Mouse (Mus musculus) ZHBTc4 (cell line): ENCODE results near the gene Dppa1.
"Not testable (repeated sequence)": the region's sequence is repeated elsewhere in the genome, so short reads cannot be mapped to it uniquely, and the experiment has no call there.

Experiments
- DNase-seq: peaks from one replicate; pipeline ENCODE4 v3.0.0-alpha.2; 2011; ENCODE audit warnings: low read depth, low spot score

The Dppa1 gene

GRCm38 (mm10) chr11:46629211-46629795, at the start of gene Dppa1:
Gene Dppa1, minus strand, starts transcription at chr11:46629261.
- no peak for DNase-seq

- DNase-seq, result no peak
These were observed 38.9 kb upstream of the Dppa1 start for GRCm38 (mm10) chr11:46667938-46668337.

- no peak for DNase-seq
These were observed 38.0 kb upstream of the Dppa1 start for GRCm38 (mm10) chr11:46667105-46667504.

GRCm38 (mm10) chr11:46665599-46666522, 36.8 kb upstream of the Dppa1 start:
- peak; percentile 80 for DNase-seq

GRCm38 (mm10) chr11:46663215-46663614, 34.2 kb upstream of the Dppa1 start:
- DNase-seq, result no peak

GRCm38 (mm10) chr11:46652476-46652875, 23.4 kb upstream of the Dppa1 start:
- no peak for DNase-seq

GRCm38 (mm10) chr11:46649655-46650054, 20.6 kb upstream of the Dppa1 start:
- not testable (repeated sequence) for DNase-seq

GRCm38 (mm10) chr11:46644824-46645223, 15.8 kb upstream of the Dppa1 start:
- no peak for DNase-seq

GRCm38 (mm10) chr11:46636568-46636967, 7.5 kb upstream of the Dppa1 start:
- no peak for DNase-seq

GRCm38 (mm10) chr11:46635516-46635915, 6.5 kb upstream of the Dppa1 start:
- DNase-seq, result not testable (repeated sequence)

GRCm38 (mm10) chr11:46631635-46632034, 2.6 kb upstream of the Dppa1 start:
- DNase-seq, result peak; percentile 40

GRCm38 (mm10) chr11:46620414-46621168, 8.5 kb downstream of the Dppa1 start:
- DNase-seq, result no peak

GRCm38 (mm10) chr11:46619929-46620328, 9.1 kb downstream of the Dppa1 start:
- DNase-seq, result no peak

GRCm38 (mm10) chr11:46592416-46592815, 36.6 kb downstream of the Dppa1 start:
- DNase-seq, result no peak

GRCm38 (mm10) chr11:46582741-46583140, 46.3 kb downstream of the Dppa1 start:
- no peak for DNase-seq

- DNase-seq, result no peak
These were observed 48.6 kb downstream of the Dppa1 start for GRCm38 (mm10) chr11:46580428-46580827.

GRCm38 (mm10) chr11:46578771-46579281, 50.2 kb downstream of the Dppa1 start:
- DNase-seq, result no peak

GRCm38 (mm10) chr11:46571327-46571726, 57.7 kb downstream of the Dppa1 start, which contains the start of gene BC053393:
Gene BC053393, plus strand, starts transcription at chr11:46571536.
- DNase-seq, result no peak

- DNase-seq, result peak; percentile 27
These were observed 60.0 kb downstream of the Dppa1 start for GRCm38 (mm10) chr11:46569107-46569506.

- no peak for DNase-seq
These were observed 63.1 kb downstream of the Dppa1 start for GRCm38 (mm10) chr11:46565967-46566366.

GRCm38 (mm10) chr11:46564671-46565070, 64.4 kb downstream of the Dppa1 start:
- peak; percentile 36 for DNase-seq

- DNase-seq, result peak; percentile 55
These were observed 68.0 kb downstream of the Dppa1 start for GRCm38 (mm10) chr11:46561096-46561495.
